Mouse (Mus musculus) stomach, postnatal 0 days (tissue): Measurements from ENCODE around the gene Trub1. TPM values are rescaled to one million over a fixed set of nuclear protein-coding genes. Genes with fewer than 3 reads are reported as not detected.
A peak's percentile ranks its signal among the peaks of the same experiment; 100 is the strongest.

Experiments used
- ATAC-seq: fragments of 200-750 bp; cut with Nextera tagmentation; 2 replicates; pipeline ENCODE4 v1.8.0; 2017; ENCODE audit not compliant: low FRiP score, low TSS enrichment
- DNase-seq: peaks from one replicate; pipeline ENCODE4 v3.0.0-alpha.2; 2016; ENCODE audit warnings: low spot score
- H3K27ac ChIP-seq: fragments of 300-500 bp; sonication (generic); replicated peaks from 2 replicates; pipeline ENCODE4 v1.5.1; 2014; ENCODE audit warnings: mild to moderate bottlenecking, control low read depth
- H3K27me3 ChIP-seq: fragments of 300-500 bp; sonication (generic); 2 replicates; pipeline ENCODE4 v1.6.1; 2014; ENCODE audit warnings: low read length; ENCODE audit not compliant: control insufficient read depth, insufficient read depth
- H3K36me3 ChIP-seq: fragments of 300-500 bp; sonication (generic); 2 replicates; pipeline ENCODE4 v1.6.1; 2014; ENCODE audit warnings: low read length, mixed read lengths; ENCODE audit not compliant: control insufficient read depth, insufficient read depth
- H3K4me1 ChIP-seq: fragments of 300-500 bp; sonication (generic); replicated peaks from 2 replicates; pipeline ENCODE4 v1.6.1; 2014; ENCODE audit warnings: antibody characterized with exemption; ENCODE audit not compliant: control insufficient read depth, insufficient read depth
- H3K4me2 ChIP-seq: fragments of 300-500 bp; sonication (generic); replicated peaks from 2 replicates; pipeline ENCODE4 v1.6.1; 2014; ENCODE audit warnings: low read depth, mild to moderate bottlenecking, control low read depth, moderate library complexity
- H3K4me3 ChIP-seq: fragments of 300-500 bp; sonication (generic); 2 replicates; pipeline ENCODE4 v1.5.1; 2014; ENCODE audit warnings: low read depth, low read length, control low read depth
- H3K9ac ChIP-seq: fragments of 300-500 bp; sonication (generic); 2 replicates; pipeline ENCODE4 v1.6.1; 2014; ENCODE audit warnings: mild to moderate bottlenecking, low read length, control low read depth, mixed read lengths
- H3K9me3 ChIP-seq: fragments of 300-500 bp; sonication (generic); 2 replicates; pipeline ENCODE4 v1.6.1; 2016; ENCODE audit warnings: low read length; ENCODE audit not compliant: control insufficient read depth
- CTCF ChIP-seq: IDR thresholded peaks from 2 replicates; pipeline ENCODE4 v1.5.1; 2016; ENCODE audit warnings: antibody characterized with exemption, low read depth, mild to moderate bottlenecking, moderate library complexity
- EP300 ChIP-seq: optimal IDR thresholded peaks from 2 replicates; pipeline ENCODE3; 2016; ENCODE audit warnings: antibody characterized with exemption
- WGBS: fragments of 180-500 bp; shearing (Covaris S2); extraction: QIAGEN DNeasy Blood & Tissue Kit; methylation state at CpG from one replicate; pipeline ENCODE4 v1.1.7; 2014; 5-methylcytosine and 5-hydroxymethylcytosine counted together
- polyA plus RNA-seq: library from polyadenylated mRNA; unstranded; fragments of >200 nt; fragmentation: Nextera tagmentation; extraction: Ambion mirVana; gene quantifications from 2 replicates; pipeline ENCODE4 v1.2.1, GENCODE M21; 2015

Gene Trub1
- polyA plus RNA-seq, 1 experiment from 2014 or later = 15.1 TPM

- TF ChIP-seq EP300 (no peak), CTCF (no peak)
- WGBS = 61% methylated on average over 6 of the region's 6 CpGs
- H3K36me3 ChIP-seq = no peaks in the 10 kb centered on the region
- no peaks in the 10 kb centered on the region for H3K9me3 ChIP-seq
- no peak overlapping the region for H3K4me3 ChIP-seq
- DNase-seq = no peak
- H3K4me1 ChIP-seq = no peaks in the 10 kb centered on the region
- H3K27ac ChIP-seq = no peak overlapping the region
- H3K9ac ChIP-seq = no peak overlapping the region
- H3K4me2 ChIP-seq = no peak overlapping the region
- H3K27me3 ChIP-seq = no peaks in the 10 kb centered on the region
- ATAC-seq = no peak
These were observed 50.4 kb downstream of the Trub1 start for GRCm38 (mm10) chr19:57503144-57503543.

DNA sequence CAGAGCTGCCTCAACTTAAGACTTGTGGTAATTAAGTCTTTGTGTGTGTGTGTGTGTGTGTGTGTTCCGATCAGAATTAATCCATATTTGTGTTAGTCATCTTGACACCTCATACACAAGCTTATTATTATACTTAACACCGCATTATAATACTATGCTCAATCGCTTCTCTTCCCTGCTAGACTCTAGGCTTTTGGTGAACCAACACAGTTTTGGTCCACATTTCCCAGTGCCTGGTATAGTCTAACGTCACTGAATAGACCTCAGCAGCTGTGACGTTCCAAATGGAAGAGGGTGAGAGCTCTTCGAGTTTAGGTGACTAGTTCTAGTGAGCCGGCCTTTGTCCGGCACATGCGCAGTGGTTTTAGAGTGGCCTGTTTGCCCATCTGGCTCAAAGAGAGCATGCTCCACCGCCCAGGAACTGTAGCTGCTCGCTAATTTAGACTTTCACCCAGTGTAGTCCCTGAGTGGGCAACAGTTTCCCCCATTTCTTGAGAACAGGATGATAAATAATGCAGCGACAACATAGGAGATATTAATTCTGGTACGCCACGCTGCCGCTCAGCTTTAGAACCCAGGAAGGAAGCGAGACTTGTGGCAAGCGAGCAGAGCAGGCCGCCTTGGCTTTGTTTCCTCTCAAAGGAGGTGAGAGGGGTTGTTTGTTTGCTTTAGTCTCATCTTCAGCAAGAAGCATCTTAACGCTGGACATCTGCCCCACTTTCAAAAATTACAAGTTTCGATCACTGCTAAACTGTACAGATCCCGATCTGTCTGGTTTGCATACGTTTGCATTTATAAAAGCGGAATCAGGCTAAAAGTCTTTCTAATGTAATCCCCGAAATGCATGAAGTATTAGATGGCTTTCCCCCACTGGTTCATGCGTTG is 52.6 kb downstream of the Trub1 start:
- Histone ChIP-seq H3K4me3 (no peak overlapping the region), H3K27ac (no peak overlapping the region), H3K36me3 (no peaks in the 10 kb centered on the region), H3K4me2 (no peak overlapping the region), H3K9ac (no peak overlapping the region), H3K27me3 (no peaks in the 10 kb centered on the region), H3K9me3 (no peaks in the 10 kb centered on the region), H3K4me1 (no peaks in the 10 kb centered on the region; the same call in 1 of the 2 replicates)
- ATAC-seq (no peak), DNase-seq (no peak)
- WGBS = 80% methylated on average over 25 of the region's 25 CpGs
- TF ChIP-seq EP300 = no peak

- TF ChIP-seq CTCF (no peak), EP300 (no peak)
- Histone ChIP-seq H3K9me3 (no peaks in the 10 kb centered on the region), H3K4me2 (no peak overlapping the region), H3K36me3 (no peaks in the 10 kb centered on the region), H3K27ac (no peak overlapping the region), H3K4me3 (no peak overlapping the region), H3K27me3 (no peaks in the 10 kb centered on the region), H3K9ac (no peak overlapping the region), H3K4me1 (peaks cover 2% of the 10 kb centered on the region; the same call in 1 of the 2 replicates)
- DNase-seq (no peak), ATAC-seq (no peak)
- 13% methylated on average over 5 of the region's 5 CpGs for WGBS
These were observed 53.9 kb downstream of the Trub1 start for GRCm38 (mm10) chr19:57506591-57506990.

DNA sequence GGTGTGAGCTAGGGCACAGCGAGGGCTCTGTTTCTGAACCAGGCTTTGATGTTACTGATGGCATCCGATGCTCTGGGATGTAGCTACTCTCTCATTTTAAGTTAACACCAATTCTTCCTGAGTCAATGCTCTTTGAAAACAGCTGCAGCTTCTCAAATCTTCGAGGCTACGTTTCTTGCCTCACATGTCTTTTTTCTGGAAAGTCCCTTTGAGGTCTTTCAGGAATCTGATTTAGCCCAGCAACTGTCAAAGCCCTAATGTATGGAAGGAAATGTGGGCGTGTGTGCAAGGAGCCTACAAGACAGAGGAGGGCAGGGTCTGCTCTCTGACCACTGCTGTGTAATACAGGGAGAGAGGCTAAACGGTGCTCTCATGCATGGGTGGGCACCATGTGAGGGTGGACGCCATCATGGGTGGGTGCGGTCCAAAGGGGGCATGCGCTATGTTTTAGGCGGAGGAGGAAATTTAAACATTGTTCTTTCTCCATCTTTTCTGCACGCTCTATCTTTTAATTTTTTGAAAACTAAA is 55.6 kb downstream of the Trub1 start:
- TF ChIP-seq EP300 = no peak
- no peak for TF ChIP-seq CTCF
- ATAC-seq (no peak), DNase-seq (no peak)
- no peaks in the 10 kb centered on the region for H3K36me3 ChIP-seq
- H3K9me3 ChIP-seq = no peaks in the 10 kb centered on the region
- H3K9ac ChIP-seq = no peak overlapping the region
- no peak overlapping the region for H3K27ac ChIP-seq
- H3K4me2 ChIP-seq = no peak overlapping the region
- H3K4me3 ChIP-seq = no peak overlapping the region
- 58% methylated on average over 11 of the region's 11 CpGs for WGBS
- peaks cover 2% of the 10 kb centered on the region; the same call in 1 of the 2 replicates for H3K4me1 ChIP-seq
- no peaks in the 10 kb centered on the region for H3K27me3 ChIP-seq

- Histone ChIP-seq H3K4me3 (no peak overlapping the region), H3K27ac (peak overlapping the region; percentile 58), H3K4me2 (peak overlapping the region; percentile 25), H3K4me1 (peaks cover 2% of the 10 kb centered on the region; the same call in 1 of the 2 replicates), H3K27me3 (no peaks in the 10 kb centered on the region), H3K9ac (no peak overlapping the region), H3K9me3 (no peaks in the 10 kb centered on the region), H3K36me3 (no peaks in the 10 kb centered on the region)
- peak; percentile 46 for DNase-seq
- peak; percentile 39 for ATAC-seq
- TF ChIP-seq CTCF (no peak), EP300 (no peak)
- 29% methylated on average over 14 of the region's 14 CpGs for WGBS
These were observed 57.1 kb downstream of the Trub1 start for GRCm38 (mm10) chr19:57509758-57510319.

GRCm38 (mm10) chr19:57510836-57511235 is 58.1 kb downstream of the Trub1 start:
- H3K27me3 ChIP-seq = no peaks in the 10 kb centered on the region
- no peak overlapping the region for H3K4me3 ChIP-seq
- peaks cover 2% of the 10 kb centered on the region; the same call in 1 of the 2 replicates for H3K4me1 ChIP-seq
- peak; percentile 75 for DNase-seq
- no peak overlapping the region for H3K9ac ChIP-seq
- TF ChIP-seq CTCF = no peak
- TF ChIP-seq EP300 = no peak
- 66% methylated on average over 11 of the region's 11 CpGs for whole genome bisulfite sequencing
- no peak overlapping the region for H3K4me2 ChIP-seq
- ATAC-seq = peak; percentile 91
- H3K27ac ChIP-seq = peak overlapping the region; percentile 70; the same call in 1 of the 2 replicates
- no peaks in the 10 kb centered on the region for H3K9me3 ChIP-seq
- no peaks in the 10 kb centered on the region for H3K36me3 ChIP-seq
